Mouse (Mus musculus) bone marrow, adult 2 months (tissue): ENCODE measurements around the gene Crygc.

Source experiments
- CTCF ChIP-seq: fragments of 200-500 bp; IDR thresholded peaks from 2 replicates; pipeline ENCODE4 v1.5.1; 2011; ENCODE audit warnings: low read length, control low read depth; ENCODE audit not compliant: control insufficient read depth, insufficient read depth
- POLR2A ChIP-seq: fragments of 200-500 bp; IDR thresholded peaks from 2 replicates; pipeline ENCODE4 v1.6.1; 2011; ENCODE audit warnings: low read depth, mild to moderate bottlenecking, control low read depth, low read length, borderline replicate concordance; ENCODE audit not compliant: control insufficient read depth

GRCm38 (mm10) chr1:65039679-65040078 lies 33.8 kb downstream of the Crygc start:
- TF ChIP-seq POLR2A (no peak), CTCF (no peak)
